Mouse (Mus musculus) MEL (cell line): Measurements from ENCODE around the gene Azgp1. TPM values are rescaled to one million over a fixed set of nuclear protein-coding genes. Genes with fewer than 3 reads are reported as not detected.

ENCODE experiments used
- DNase-seq: peaks from one replicate; pipeline ENCODE4 v3.0.0; 2011; ENCODE audit warnings: low read depth, low spot score
- H3K27ac ChIP-seq: 2 replicates; pipeline ENCODE4 v1.5.1; 2012; ENCODE audit warnings: low read depth, mild to moderate bottlenecking, control low read depth, low read length, moderate library complexity; ENCODE audit not compliant: control insufficient read depth
- H3K27me3 ChIP-seq, 2 experiments: fragments of 150-350 bp in 1 of 2; sonication (generic) in 1 of 2; 2 replicates each; pipeline ENCODE4 v1.6.1; 2012; ENCODE audit warnings: low read length in 2 of 2, mild to moderate bottlenecking in 2 of 2, improper control_type of control experiment in 1 of 2, moderate library complexity in 1 of 2; ENCODE audit not compliant: insufficient read depth in 2 of 2, control insufficient read depth in 1 of 2
- H3K36me3 ChIP-seq, 2 experiments: 2 replicates each; pipeline ENCODE4 v1.6.1; 2012 to 2014; ENCODE audit warnings: low read length in 2 of 2, improper control_type of control experiment in 1 of 2, inconsistent platforms in 1 of 2, mild to moderate bottlenecking in 1 of 2; ENCODE audit not compliant: insufficient read depth in 2 of 2, control insufficient read depth in 1 of 2
- H3K4me1 ChIP-seq, 2 experiments: fragments of 150-350 bp in 1 of 2; sonication (generic) in 1 of 2; 2 replicates each; pipeline ENCODE4 v1.6.1; 2012; ENCODE audit warnings: low read length in 2 of 2, improper control_type of control experiment in 1 of 2, mild to moderate bottlenecking in 1 of 2; ENCODE audit not compliant: insufficient read depth in 2 of 2, control insufficient read depth in 1 of 2
- H3K4me3 ChIP-seq, 2 experiments: fragments of 150-350 bp in 1 of 2; sonication (generic) in 1 of 2; 2 replicates each; pipeline ENCODE4 v1.5.1; 2012; ENCODE audit warnings: low read depth in 2 of 2, low read length in 2 of 2, mild to moderate bottlenecking in 2 of 2, moderate library complexity in 2 of 2, control low read depth in 1 of 2, improper control_type of control experiment in 1 of 2; ENCODE audit not compliant: control insufficient read depth in 1 of 2, insufficient read depth in 1 of 2
- H3K79me2 ChIP-seq: 2 replicates; pipeline ENCODE4 v1.6.1; 2012; ENCODE audit warnings: mild to moderate bottlenecking, low read length, moderate library complexity; ENCODE audit not compliant: control insufficient read depth, poor library complexity, insufficient read depth
- H3K9ac ChIP-seq: 2 replicates; pipeline ENCODE4 v1.6.1; 2012; ENCODE audit warnings: low read depth, mild to moderate bottlenecking, control low read depth, low read length, moderate library complexity; ENCODE audit not compliant: control insufficient read depth, poor library complexity, severe bottlenecking
- H3K9me3 ChIP-seq: fragments of 150-350 bp; sonication (generic); replicated peaks from 2 replicates; pipeline ENCODE4 v1.6.1; 2012; ENCODE audit warnings: mild to moderate bottlenecking, low read length, improper control_type of control experiment, moderate library complexity; ENCODE audit not compliant: insufficient read depth
- BHLHE40 ChIP-seq: IDR thresholded peaks from 2 replicates; pipeline ENCODE4 v1.6.1; 2012; ENCODE audit warnings: low read depth, mild to moderate bottlenecking, inconsistent platforms, low read length, improper control_type of control experiment, borderline replicate concordance
- CHD2 ChIP-seq: IDR thresholded peaks from 2 replicates; pipeline ENCODE4 v1.6.1; 2011; ENCODE audit warnings: low read length, improper control_type of control experiment
- E2F4 ChIP-seq: IDR thresholded peaks from 2 replicates; pipeline ENCODE4 v1.6.1; 2011; ENCODE audit warnings: low read depth, low read length, improper control_type of control experiment, borderline replicate concordance
- ELF1 ChIP-seq: IDR thresholded peaks from 2 replicates; pipeline ENCODE4 v1.6.1; 2014; ENCODE audit warnings: low read depth, mild to moderate bottlenecking, inconsistent platforms, low read length, improper control_type of control experiment, moderate library complexity
- EP300 ChIP-seq, 2 experiments: IDR thresholded peaks; 2 replicates each; pipeline ENCODE4 v1.6.1; 2011; ENCODE audit warnings: improper control_type of control experiment in 2 of 2, low read length in 2 of 2, low read depth in 1 of 2, mild to moderate bottlenecking in 1 of 2
- GATA1 ChIP-seq: IDR thresholded peaks from 2 replicates; pipeline ENCODE4 v1.6.1; 2011; ENCODE audit warnings: low read depth, low read length, improper control_type of control experiment
- HCFC1 ChIP-seq: IDR thresholded peaks from 2 replicates; pipeline ENCODE4 v1.6.1; 2012; ENCODE audit warnings: low read depth, mild to moderate bottlenecking, inconsistent platforms, low read length, improper control_type of control experiment, moderate library complexity
- JUND ChIP-seq: IDR thresholded peaks from 2 replicates; pipeline ENCODE4 v1.6.1; 2011; ENCODE audit warnings: low read depth, mild to moderate bottlenecking, improper control_type of control experiment, low read length
- MAFK ChIP-seq: IDR thresholded peaks from 2 replicates; pipeline ENCODE4 v1.6.1; 2011; ENCODE audit warnings: low read depth, mild to moderate bottlenecking, low read length, improper control_type of control experiment, borderline replicate concordance
- MAX ChIP-seq: IDR thresholded peaks from 2 replicates; pipeline ENCODE4 v1.6.1; 2011; ENCODE audit warnings: low read length, improper control_type of control experiment
- MXI1 ChIP-seq: IDR thresholded peaks from 2 replicates; pipeline ENCODE4 v1.6.1; 2011; ENCODE audit warnings: mild to moderate bottlenecking, low read depth, low read length, improper control_type of control experiment
- MYB ChIP-seq: IDR thresholded peaks from 2 replicates; pipeline ENCODE4 v1.6.1; 2011; ENCODE audit warnings: mild to moderate bottlenecking, low read depth, low read length, improper control_type of control experiment
- MYC ChIP-seq: IDR thresholded peaks from 2 replicates; pipeline ENCODE4 v1.6.1; 2011; ENCODE audit warnings: low read depth, mild to moderate bottlenecking, low read length, improper control_type of control experiment, moderate library complexity
- POLR2AphosphoS5 ChIP-seq: IDR thresholded peaks from 2 replicates; pipeline ENCODE4 v1.6.1; 2012; ENCODE audit warnings: low read depth, borderline replicate concordance, mild to moderate bottlenecking, inconsistent platforms, low read length, moderate library complexity, mixed read lengths
- RAD21 ChIP-seq: IDR thresholded peaks from 2 replicates; pipeline ENCODE4 v1.6.1; 2011; ENCODE audit warnings: mild to moderate bottlenecking, low read depth, low read length, improper control_type of control experiment
- SMC3 ChIP-seq: IDR thresholded peaks from 2 replicates; pipeline ENCODE4 v1.6.1; 2011; ENCODE audit warnings: low read depth, low read length, improper control_type of control experiment
- TCF12 ChIP-seq: IDR thresholded peaks from 2 replicates; pipeline ENCODE4 v1.6.1; 2014; ENCODE audit warnings: low read depth, mild to moderate bottlenecking, inconsistent platforms, low read length, improper control_type of control experiment, moderate library complexity
- USF2 ChIP-seq, 2 experiments: IDR thresholded peaks; 2 replicates each; pipeline ENCODE4 v1.6.1; 2011 to 2012; ENCODE audit warnings: improper control_type of control experiment in 2 of 2, low read length in 2 of 2, borderline replicate concordance in 1 of 2, inconsistent platforms in 1 of 2, low read depth in 1 of 2, mild to moderate bottlenecking in 1 of 2; ENCODE audit not compliant: insufficient read depth in 1 of 2
- ZC3H11A ChIP-seq: IDR thresholded peaks from 2 replicates; pipeline ENCODE4 v1.6.1; 2012; ENCODE audit warnings: low read depth, mild to moderate bottlenecking, inconsistent platforms, low read length, improper control_type of control experiment
- ZMIZ1 ChIP-seq: IDR thresholded peaks from 2 replicates; pipeline ENCODE4 v1.6.1; 2012; ENCODE audit warnings: low read depth, mild to moderate bottlenecking, inconsistent platforms, low read length, improper control_type of control experiment, moderate library complexity
- polyA plus RNA-seq, 2 experiments: library from polyadenylated mRNA; stranded (reverse) in 1 of 2; unstranded in 1 of 2; fragments of >175 nt in 1 of 2; fragments of >200 nt in 1 of 2; gene quantifications; 2 replicates each; pipeline versions ENCODE4 v1.2.1 to v1.2.4; 2012; ENCODE audit warnings: low replicate concordance in 2 of 2, low read depth in 1 of 2; ENCODE audit not compliant: insufficient read length in 2 of 2, insufficient read depth in 1 of 2, missing spikeins in 1 of 2
- total RNA-seq: library from RNA; depleted of rRNA; stranded (reverse); fragments of 300-350 nt; gene quantifications from 2 replicates; pipeline ENCODE4 v1.2.3, GENCODE M21; 2012

The Azgp1 gene
- total and polyA plus RNA-seq, 3 experiments = not detected

DNA sequence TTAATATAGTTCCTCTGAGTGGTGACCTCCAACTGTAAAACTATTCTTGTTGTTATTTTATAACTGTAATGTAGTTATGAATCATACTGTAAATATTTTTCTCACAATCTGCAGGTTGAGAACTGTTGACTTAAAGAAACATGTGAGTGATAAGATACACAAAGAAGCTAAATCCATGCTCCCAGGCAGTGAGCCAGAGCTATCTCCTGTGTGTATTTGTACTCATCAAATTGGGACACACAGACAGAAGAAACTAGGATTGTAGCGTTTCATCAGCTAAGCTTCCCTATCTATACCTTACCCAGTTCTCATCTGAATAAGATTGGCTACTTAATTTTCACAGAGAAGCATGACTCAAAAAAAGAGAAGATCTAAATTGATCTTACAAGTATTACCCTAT lies 38.2 kb upstream of the Azgp1 start:
- H3K4me1 ChIP-seq = no peaks in the 10 kb centered on the region
- peaks cover 3 to 9% of the 10 kb centered on the region in 2 experiments; a peak in 3 of 4 replicates for H3K27me3 ChIP-seq
- no peak overlapping the region for H3K27ac ChIP-seq

DNA sequence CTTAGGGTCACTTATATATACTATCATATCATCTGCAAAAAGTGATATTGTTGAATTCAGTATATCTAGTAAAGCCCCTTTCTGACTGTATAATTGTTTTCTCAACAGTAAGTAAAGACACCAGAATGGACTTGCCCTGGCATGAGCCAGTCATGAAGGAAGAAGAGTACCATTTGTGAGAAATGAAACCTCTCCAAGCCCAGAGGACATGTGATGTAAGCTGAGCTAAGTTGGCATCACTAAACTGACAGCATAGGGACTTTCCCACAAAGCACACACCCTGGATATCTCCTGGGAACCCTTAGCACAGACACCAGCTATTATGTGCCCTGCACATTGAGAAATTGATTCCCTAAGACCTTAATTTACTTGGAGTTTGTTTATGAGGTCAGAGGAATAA lies 34.0 kb upstream of the Azgp1 start:
- Histone ChIP-seq H3K4me1 (no peaks in the 10 kb centered on the region), H3K27me3 (peaks cover 3 to 7% of the 10 kb centered on the region in 2 experiments; a peak in 3 of 4 replicates), H3K36me3 (no peaks in the 10 kb centered on the region), H3K27ac (no peak overlapping the region), H3K9me3 (no peaks in the 10 kb centered on the region), H3K9ac (no peak overlapping the region), H3K79me2 (no peaks in the 10 kb centered on the region), H3K4me3 (no peak overlapping the region)
- TF ChIP-seq POLR2AphosphoS5 (no peak), MYC (no peak), RAD21 (no peak), MAFK (no peak), ELF1 (no peak), CHD2 (no peak), MAX (no peak), E2F4 (no peak), JUND (no peak)
- DNase-seq = no peak

More for the DNA sequence above, 38.2 kb upstream of the Azgp1 start:
- Histone ChIP-seq H3K9ac (no peak overlapping the region), H3K79me2 (no peaks in the 10 kb centered on the region), H3K36me3 (no peaks in the 10 kb centered on the region), H3K9me3 (no peaks in the 10 kb centered on the region), H3K4me3 (no peak overlapping the region)
- DNase-seq = no peak
- TF ChIP-seq MAX (no peak), EP300 (IDR thresholded peaks at IDR 0.05; ENCODE audit: low read depth in 1 of 2, low read length in 2 of 2) (no peak), BHLHE40 (no peak), MXI1 (no peak), SMC3 (no peak), TCF12 (no peak), USF2 (IDR thresholded peaks at IDR 0.05; ENCODE audit: borderline replicate concordance in 1 of 2, insufficient read depth in 1 of 2, low read depth in 1 of 2, low read length in 2 of 2) (no peak), POLR2AphosphoS5 (no peak), HCFC1 (no peak), ZMIZ1 (no peak), MYB (no peak), ZC3H11A (no peak), CHD2 (no peak), GATA1 (no peak)
